Mouse (Mus musculus) megakaryocyte, embryonic 14.5 days (primary cell): ENCODE results near the gene Pfn4. TPM values are rescaled to one million over a fixed set of nuclear protein-coding genes. Genes with fewer than 3 reads are reported as not detected.
A peak's percentile ranks its signal among the peaks of the same experiment; 100 is the strongest.

Experiments
- H3K27me3 ChIP-seq: replicated peaks from 2 replicates; pipeline ENCODE3; 2012; ENCODE audit warnings: inconsistent platforms
- H3K36me3 ChIP-seq: replicated peaks from 2 replicates; pipeline ENCODE3; 2012; ENCODE audit warnings: low read length, inconsistent platforms, mixed read lengths
- H3K4me1 ChIP-seq: 2 replicates; pipeline ENCODE4 v1.6.1; 2012; ENCODE audit warnings: inconsistent platforms
- H3K4me3 ChIP-seq: replicated peaks from 2 replicates; pipeline ENCODE3; 2012; ENCODE audit warnings: moderate library complexity, mild to moderate bottlenecking, inconsistent platforms
- H3K9me3 ChIP-seq: 2 replicates; pipeline ENCODE4 v1.6.1; 2012; ENCODE audit warnings: inconsistent platforms
- FLI1 ChIP-seq: IDR thresholded peaks from 2 replicates; pipeline ENCODE4 v1.6.1; 2012; ENCODE audit warnings: low read length, inconsistent platforms, mixed read lengths
- GATA1 ChIP-seq: IDR thresholded peaks from 3 replicates; pipeline ENCODE4 v1.6.1; 2012; ENCODE audit warnings: mixed read lengths, low read length, inconsistent platforms, borderline replicate concordance
- polyA plus RNA-seq: library from polyadenylated mRNA; stranded (reverse); fragments of >175 nt; gene quantifications from 2 replicates; pipeline ENCODE4 v1.2.3, GENCODE M21; 2012; ENCODE audit warnings: low replicate concordance; ENCODE audit not compliant: insufficient read depth

The Pfn4 gene
- 0.40 TPM in 1 of 2 replicates, not detected in the other for polyA plus RNA-seq

GRCm38 (mm10) chr12:4768492-4769332 is at the start of gene Pfn4, which contains the start of gene Fam228b:
TSS of gene Pfn4 (plus strand) at chr12:4769022.
TSS of gene Fam228b (minus strand) at chr12:4769267.
- no peaks in the 10 kb centered on the region for H3K27me3 ChIP-seq
- H3K36me3 ChIP-seq, result peaks cover 4% of the 10 kb centered on the region
- peaks cover 3% of the 10 kb centered on the region; the same call in 1 of the 2 replicates for H3K9me3 ChIP-seq
- peaks cover 21% of the 10 kb centered on the region for H3K4me1 ChIP-seq
- TF ChIP-seq FLI1 (no peak), GATA1 (no peak)
- peak within 1 kb of the TSS; percentile 98 for H3K4me3 ChIP-seq

GRCm38 (mm10) chr12:4719066-4719761 is 49.6 kb upstream of the Pfn4 start:
- Histone ChIP-seq H3K36me3 (peaks cover 27% of the 10 kb centered on the region), H3K4me1 (peaks cover 34% of the 10 kb centered on the region), H3K27me3 (peaks cover 3% of the 10 kb centered on the region), H3K9me3 (peaks cover 3% of the 10 kb centered on the region; the same call in 1 of the 2 replicates), H3K4me3 (no peak overlapping the region)
- TF ChIP-seq GATA1 (no peak), FLI1 (no peak)

GRCm38 (mm10) chr12:4719762-4720754 is 48.8 kb upstream of the Pfn4 start:
- TF ChIP-seq FLI1 (no peak), GATA1 (no peak)
- peaks cover 27% of the 10 kb centered on the region for H3K4me1 ChIP-seq
- H3K36me3 ChIP-seq, result peaks cover 18% of the 10 kb centered on the region
- H3K9me3 ChIP-seq, result peaks cover 3% of the 10 kb centered on the region; the same call in 1 of the 2 replicates
- peaks cover 3% of the 10 kb centered on the region for H3K27me3 ChIP-seq
- H3K4me3 ChIP-seq, result no peak overlapping the region

GRCm38 (mm10) chr12:4729165-4729564 is 39.7 kb upstream of the Pfn4 start:
- TF ChIP-seq FLI1 (no peak), GATA1 (no peak)
- Histone ChIP-seq H3K4me1 (peaks cover 3% of the 10 kb centered on the region; the same call in 1 of the 2 replicates), H3K9me3 (peaks cover 5% of the 10 kb centered on the region; the same call in 1 of the 2 replicates), H3K36me3 (no peaks in the 10 kb centered on the region), H3K27me3 (peaks cover 13% of the 10 kb centered on the region), H3K4me3 (no peak overlapping the region)

- Histone ChIP-seq H3K4me3 (no peak overlapping the region), H3K9me3 (peaks cover 5% of the 10 kb centered on the region; the same call in 1 of the 2 replicates), H3K27me3 (peaks cover 16% of the 10 kb centered on the region), H3K36me3 (no peaks in the 10 kb centered on the region), H3K4me1 (peaks cover 7% of the 10 kb centered on the region; the same call in 1 of the 2 replicates)
- TF ChIP-seq GATA1 (no peak), FLI1 (no peak)
Observed at GRCm38 (mm10) chr12:4731629-4732028, 37.2 kb upstream of the Pfn4 start.

- peaks cover 5% of the 10 kb centered on the region; the same call in 1 of the 2 replicates for H3K9me3 ChIP-seq
- H3K36me3 ChIP-seq, result no peaks in the 10 kb centered on the region
- peaks cover 7% of the 10 kb centered on the region; the same call in 1 of the 2 replicates for H3K4me1 ChIP-seq
- peaks cover 16% of the 10 kb centered on the region for H3K27me3 ChIP-seq
- no peak overlapping the region for H3K4me3 ChIP-seq
- no peak for TF ChIP-seq GATA1
- TF ChIP-seq FLI1, result no peak
Observed at GRCm38 (mm10) chr12:4732332-4732731, 36.5 kb upstream of the Pfn4 start.

GRCm38 (mm10) chr12:4738031-4738576 is 30.7 kb upstream of the Pfn4 start, which contains the start of gene Fam228a:
TSS of gene Fam228a (minus strand) at chr12:4738430.
- H3K4me3 ChIP-seq, result no peak within 1 kb of the TSS
- H3K27me3 ChIP-seq, result peaks cover 8% of the 10 kb centered on the region
- no peaks in the 10 kb centered on the region for H3K9me3 ChIP-seq
- TF ChIP-seq GATA1 (no peak), FLI1 (no peak)
- 0 out of 2 replicates have a peak, but pooled peaks cover 4% of the 10 kb centered on the region for H3K4me1 ChIP-seq
- H3K36me3 ChIP-seq, result no peaks in the 10 kb centered on the region

- Histone ChIP-seq H3K36me3 (no peaks in the 10 kb centered on the region), H3K4me1 (no peaks in the 10 kb centered on the region), H3K9me3 (no peaks in the 10 kb centered on the region), H3K27me3 (no peaks in the 10 kb centered on the region), H3K4me3 (no peak overlapping the region)
- no peak for TF ChIP-seq FLI1
- TF ChIP-seq GATA1, result no peak
Observed at GRCm38 (mm10) chr12:4740823-4741222, 28.0 kb upstream of the Pfn4 start.
